Mouse (Mus musculus): ENCODE measurements at regions not wholly inside any gene's neighbourhood (a gene's known extent, or its start where the extent isn't known, plus 50 kb on each side); places are given as distances from the start of the nearest gene placed in this dataset.

DNA sequence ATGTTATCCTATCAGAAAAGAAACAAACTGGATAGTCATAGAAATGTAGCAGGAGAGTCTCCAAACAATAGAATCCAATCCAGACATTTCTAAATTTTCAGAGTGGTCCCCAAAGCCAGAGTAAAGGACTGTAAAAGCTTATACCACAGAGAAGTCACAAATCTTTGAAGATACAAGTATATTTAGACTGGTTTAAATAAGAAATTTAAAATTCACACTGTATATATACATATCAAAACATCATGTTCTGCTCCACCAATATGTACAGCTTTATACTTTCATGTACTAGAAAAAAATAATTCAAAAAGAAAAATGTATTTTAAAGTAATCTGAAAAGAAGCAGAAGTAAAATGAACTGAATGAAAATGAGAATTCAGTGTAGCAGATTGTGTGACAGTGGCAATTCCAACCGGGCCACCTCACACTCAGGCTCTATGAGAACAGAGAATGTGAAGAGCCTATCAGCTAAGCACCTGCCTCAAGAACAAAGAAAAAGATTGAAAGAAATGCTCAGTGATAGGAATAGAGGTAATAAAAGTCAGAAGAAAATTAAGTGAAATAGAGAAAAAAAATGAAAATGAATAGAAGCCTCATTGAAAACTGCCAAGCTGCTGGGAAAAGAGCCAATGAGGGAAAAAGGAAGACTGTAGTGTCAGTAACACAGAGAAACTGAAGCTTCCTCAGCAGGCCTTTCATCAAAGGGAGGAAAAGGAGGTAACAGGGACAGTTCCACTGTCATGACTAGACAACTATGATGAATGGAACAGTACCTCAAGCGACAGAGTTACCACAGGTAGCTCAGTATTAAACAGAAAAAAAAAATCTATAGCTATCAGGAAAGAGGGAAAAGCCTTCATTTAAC lies 209.5 kb downstream of the Cst10 start:
- no peaks in the 10 kb centered on the region for H3K4me1 ChIP-seq
- no peak overlapping the region for H3K4me3 ChIP-seq
- H3K27ac ChIP-seq: no peak overlapping the region
- H3K36me3 ChIP-seq: no peaks in the 10 kb centered on the region
- 81% methylated on average over 2 of the region's 2 CpGs for WGBS
- no peaks in the 10 kb centered on the region for H3K9me3 ChIP-seq
- H3K27me3 ChIP-seq: no peaks in the 10 kb centered on the region
- no peak for ATAC-seq (ENCODE audit: low FRiP score, low read depth)
- no peak overlapping the region for H3K4me2 ChIP-seq (replicated peaks)
- no peak overlapping the region for H3K9ac ChIP-seq

DNA sequence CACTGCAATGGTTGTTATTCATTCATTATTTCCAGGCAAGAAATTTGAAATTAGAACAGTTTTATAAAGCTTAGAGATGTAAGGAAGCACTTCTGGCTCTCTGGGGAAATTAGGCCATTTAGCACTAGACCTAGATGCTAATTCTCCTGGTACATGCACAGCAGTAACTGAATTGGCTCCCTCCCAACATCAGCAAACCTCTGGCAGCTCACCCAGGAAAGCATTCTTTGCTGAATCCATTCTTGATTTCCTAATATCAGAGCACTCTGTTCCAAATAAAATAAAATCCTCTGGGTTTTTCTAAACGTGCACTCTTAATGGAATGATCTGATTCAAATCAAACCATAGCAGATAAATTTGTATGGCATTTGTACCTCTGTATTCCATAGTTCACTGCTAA lies 203.4 kb upstream of the Syndig1 start:
- Histone ChIP-seq H3K9me3 (no peaks in the 10 kb centered on the region), H3K36me3 (no peaks in the 10 kb centered on the region), H3K9ac (no peak overlapping the region), H3K4me3 (no peak overlapping the region), H3K4me1 (no peaks in the 10 kb centered on the region), H3K4me2 (replicated peaks) (no peak overlapping the region), H3K27ac (no peak overlapping the region), H3K27me3 (no peaks in the 10 kb centered on the region)
- ATAC-seq (ENCODE audit: low FRiP score, low read depth): no peak
- WGBS: 47% methylated on average over 1 of the region's 1 CpGs

- ATAC-seq (ENCODE audit: low FRiP score, low read depth): no peak
- Histone ChIP-seq H3K4me1 (no peaks in the 10 kb centered on the region), H3K4me3 (no peak overlapping the region), H3K9ac (no peak overlapping the region), H3K4me2 (replicated peaks) (no peak overlapping the region), H3K27ac (no peak overlapping the region), H3K36me3 (no peaks in the 10 kb centered on the region), H3K27me3 (no peaks in the 10 kb centered on the region), H3K9me3 (no peaks in the 10 kb centered on the region)
- WGBS: 83% methylated on average over 3 of the region's 3 CpGs
Measured at GRCm38 (mm10) chr2:149641207-149641606, 187.8 kb upstream of the Syndig1 start.

DNA sequence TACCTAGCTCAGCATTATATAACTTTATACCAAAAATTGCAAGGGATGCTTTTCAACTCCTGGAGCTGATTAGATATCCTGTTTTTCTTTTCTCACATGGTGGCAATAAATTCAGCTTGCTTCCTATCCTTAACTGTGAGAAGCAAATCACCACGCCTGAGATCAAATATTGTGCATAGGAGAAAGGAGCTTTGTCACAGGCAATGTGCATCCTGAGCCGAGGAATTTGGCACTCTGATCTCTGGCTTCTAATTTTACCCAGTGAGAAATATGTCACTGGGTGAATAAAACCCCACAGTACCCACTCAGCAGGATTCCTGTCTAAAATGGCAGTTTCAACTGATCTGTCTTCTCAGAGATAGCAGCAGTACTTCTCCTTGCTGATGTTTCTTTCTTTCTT lies 177.2 kb upstream of the Syndig1 start:
- Histone ChIP-seq H3K9ac (no peak overlapping the region), H3K4me3 (no peak overlapping the region), H3K4me1 (no peaks in the 10 kb centered on the region), H3K27me3 (no peaks in the 10 kb centered on the region), H3K4me2 (replicated peaks) (no peak overlapping the region), H3K27ac (no peak overlapping the region), H3K36me3 (no peaks in the 10 kb centered on the region), H3K9me3 (no peaks in the 10 kb centered on the region)
- WGBS: 62% methylated on average over 2 of the region's 2 CpGs
- ATAC-seq (ENCODE audit: low FRiP score, low read depth): no peak

DNA sequence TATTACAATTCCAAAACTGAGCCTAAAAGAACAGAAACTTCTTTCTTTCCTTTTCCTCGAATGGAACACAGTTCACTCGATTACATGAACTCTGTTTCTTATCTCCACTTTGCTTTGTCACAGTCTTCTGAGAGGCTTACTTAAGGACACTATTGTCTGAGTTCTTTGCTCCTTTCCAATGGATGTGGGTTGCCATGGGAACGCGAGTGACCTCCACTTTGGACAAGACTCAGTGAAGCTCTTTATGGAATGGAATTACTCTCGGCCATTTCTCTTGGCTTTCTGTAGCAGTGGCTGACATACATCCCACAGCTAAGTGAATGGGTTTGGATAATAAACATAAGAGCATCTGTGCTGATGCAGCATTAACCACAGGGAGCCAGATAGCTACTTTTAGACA lies 167.9 kb upstream of the Syndig1 start:
- 86% methylated on average over 5 of the region's 5 CpGs for WGBS
- Histone ChIP-seq H3K9me3 (no peaks in the 10 kb centered on the region), H3K4me2 (replicated peaks) (no peak overlapping the region), H3K27me3 (no peaks in the 10 kb centered on the region), H3K4me1 (no peaks in the 10 kb centered on the region), H3K27ac (no peak overlapping the region), H3K4me3 (no peak overlapping the region), H3K36me3 (no peaks in the 10 kb centered on the region), H3K9ac (no peak overlapping the region)
- ATAC-seq (ENCODE audit: low FRiP score, low read depth): no peak

- Histone ChIP-seq H3K9me3 (no peaks in the 10 kb centered on the region), H3K4me2 (replicated peaks) (no peak overlapping the region), H3K9ac (no peak overlapping the region), H3K4me1 (no peaks in the 10 kb centered on the region), H3K36me3 (no peaks in the 10 kb centered on the region), H3K27ac (no peak overlapping the region), H3K4me3 (no peak overlapping the region), H3K27me3 (no peaks in the 10 kb centered on the region)
- no peak for ATAC-seq (ENCODE audit: low FRiP score, low read depth)
Measured at GRCm38 (mm10) chr2:149664377-149664776, 164.6 kb upstream of the Syndig1 start.

- Histone ChIP-seq H3K4me1 (no peaks in the 10 kb centered on the region), H3K27ac (no peak overlapping the region), H3K9ac (no peak overlapping the region), H3K27me3 (no peaks in the 10 kb centered on the region), H3K9me3 (no peaks in the 10 kb centered on the region), H3K4me3 (no peak overlapping the region), H3K36me3 (no peaks in the 10 kb centered on the region), H3K4me2 (replicated peaks) (no peak overlapping the region)
- no peak for ATAC-seq (ENCODE audit: low FRiP score, low read depth)
- 75% methylated on average over 3 of the region's 3 CpGs for WGBS
Measured at GRCm38 (mm10) chr2:149666412-149666811, 162.6 kb upstream of the Syndig1 start.

GRCm38 (mm10) chr2:149671870-149672269 lies 157.1 kb upstream of the Syndig1 start:
- no peak for ATAC-seq (ENCODE audit: low FRiP score, low read depth)
- H3K9me3 ChIP-seq: no peaks in the 10 kb centered on the region
- no peak overlapping the region for H3K9ac ChIP-seq
- no peak overlapping the region for H3K4me2 ChIP-seq (replicated peaks)
- 60% methylated on average over 1 of the region's 1 CpGs for WGBS
- no peaks in the 10 kb centered on the region for H3K27me3 ChIP-seq
- no peaks in the 10 kb centered on the region for H3K4me1 ChIP-seq
- H3K27ac ChIP-seq: no peak overlapping the region
- H3K4me3 ChIP-seq: no peak overlapping the region
- H3K36me3 ChIP-seq: no peaks in the 10 kb centered on the region

DNA sequence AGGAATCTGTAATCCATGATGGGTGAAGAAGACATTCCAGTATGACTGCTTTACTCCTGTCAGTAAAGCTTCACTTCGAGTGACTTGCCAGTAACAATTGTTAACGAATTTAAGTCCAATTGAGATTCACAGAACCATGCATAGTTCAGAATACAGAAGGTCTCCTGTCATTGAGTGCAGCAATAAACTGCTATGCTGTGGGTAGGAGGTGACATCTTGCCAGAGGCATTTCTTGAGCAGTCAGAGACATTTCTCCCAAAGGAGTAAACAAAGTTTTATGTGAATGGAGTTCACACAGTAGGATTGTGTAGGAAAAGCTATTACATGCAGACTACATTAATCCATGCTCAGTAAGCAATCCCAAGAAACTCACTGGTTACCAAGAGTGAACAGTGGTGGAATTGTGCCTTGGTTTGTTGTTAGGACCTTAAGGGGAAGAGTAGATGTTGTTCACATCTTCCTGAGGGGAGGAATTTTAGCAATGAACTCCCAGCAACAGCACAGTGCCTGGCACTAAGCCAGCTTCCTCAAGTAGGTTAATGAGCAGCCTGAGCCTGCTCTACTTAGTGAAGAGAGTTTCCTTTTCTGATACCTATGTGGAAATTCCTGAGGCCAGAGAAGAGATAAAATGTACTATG lies 149.1 kb upstream of the Syndig1 start:
- Histone ChIP-seq H3K27me3 (no peaks in the 10 kb centered on the region), H3K27ac (no peak overlapping the region), H3K4me3 (no peak overlapping the region), H3K4me1 (no peaks in the 10 kb centered on the region), H3K9ac (no peak overlapping the region), H3K4me2 (replicated peaks) (no peak overlapping the region), H3K9me3 (no peaks in the 10 kb centered on the region), H3K36me3 (no peaks in the 10 kb centered on the region)
- no peak for ATAC-seq (ENCODE audit: low FRiP score, low read depth)
- 81% methylated on average over 2 of the region's 2 CpGs for WGBS

DNA sequence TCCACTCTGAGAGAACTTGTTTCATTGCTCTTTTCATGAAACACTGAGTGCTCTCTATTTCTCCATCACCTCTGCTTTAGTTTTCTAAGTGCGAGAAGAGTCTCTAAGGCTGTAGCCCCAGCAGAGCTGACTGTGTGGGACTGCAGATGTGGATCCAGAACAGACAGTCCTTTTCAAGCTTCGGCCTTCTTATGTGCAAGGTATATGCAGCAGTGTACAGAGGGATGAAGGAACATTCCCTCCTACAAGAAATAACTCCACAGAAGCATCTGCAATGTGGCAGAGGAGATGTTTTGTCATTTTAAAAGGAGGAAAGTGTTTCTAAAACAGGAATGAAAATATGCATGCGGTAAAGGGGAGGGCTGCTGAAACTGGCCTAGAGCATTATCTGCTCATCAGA lies 106.7 kb upstream of the Syndig1 start:
- no peak overlapping the region for H3K27ac ChIP-seq

GRCm38 (mm10) chr2:149724279-149724678 lies 104.7 kb upstream of the Syndig1 start:
- Histone ChIP-seq H3K4me1 (no peaks in the 10 kb centered on the region), H3K36me3 (no peaks in the 10 kb centered on the region), H3K27me3 (no peaks in the 10 kb centered on the region), H3K27ac (no peak overlapping the region), H3K4me2 (replicated peaks) (no peak overlapping the region), H3K9ac (no peak overlapping the region), H3K4me3 (no peak overlapping the region), H3K9me3 (no peaks in the 10 kb centered on the region)
- 25% methylated on average over 7 of the region's 7 CpGs for WGBS
- no peak for ATAC-seq (ENCODE audit: low FRiP score, low read depth)

More for the DNA sequence above, 106.7 kb upstream of the Syndig1 start:
- Histone ChIP-seq H3K36me3 (no peaks in the 10 kb centered on the region), H3K4me2 (replicated peaks) (no peak overlapping the region), H3K4me1 (no peaks in the 10 kb centered on the region), H3K9ac (no peak overlapping the region), H3K9me3 (no peaks in the 10 kb centered on the region), H3K27me3 (no peaks in the 10 kb centered on the region), H3K4me3 (no peak overlapping the region)
- 88% methylated on average over 3 of the region's 3 CpGs for WGBS
- ATAC-seq (ENCODE audit: low FRiP score, low read depth): no peak

DNA sequence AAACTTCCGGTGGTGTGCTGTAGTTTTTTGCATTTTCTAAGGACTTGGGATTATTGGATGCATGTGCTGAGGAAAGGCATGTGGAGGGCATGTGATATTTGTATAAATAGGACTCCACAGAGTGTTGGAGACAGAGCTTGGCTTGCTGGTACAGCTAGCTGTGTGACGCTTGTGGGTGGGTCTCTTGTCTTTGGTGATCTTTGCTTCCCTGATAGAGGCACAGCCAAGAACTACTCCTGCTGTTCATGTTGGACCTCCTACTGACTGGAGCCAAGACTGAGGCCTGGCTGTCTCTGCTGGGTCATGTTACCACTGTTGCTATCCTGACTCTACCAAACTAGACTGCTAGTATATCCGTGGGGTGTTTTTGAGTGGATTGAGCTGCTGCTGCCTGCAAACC lies 103.1 kb upstream of the Syndig1 start:
- no peak overlapping the region for H3K4me3 ChIP-seq
- no peaks in the 10 kb centered on the region for H3K4me1 ChIP-seq
- ATAC-seq (ENCODE audit: low FRiP score, low read depth): no peak
- no peak overlapping the region for H3K4me2 ChIP-seq (replicated peaks)
- 73% methylated on average over 3 of the region's 3 CpGs for WGBS
- no peak overlapping the region for H3K27ac ChIP-seq
- H3K9ac ChIP-seq: no peak overlapping the region
- no peaks in the 10 kb centered on the region for H3K27me3 ChIP-seq
- H3K9me3 ChIP-seq: no peaks in the 10 kb centered on the region
- no peaks in the 10 kb centered on the region for H3K36me3 ChIP-seq

- Histone ChIP-seq H3K9ac (no peak overlapping the region), H3K27ac (no peak overlapping the region), H3K27me3 (no peaks in the 10 kb centered on the region), H3K36me3 (no peaks in the 10 kb centered on the region), H3K4me3 (no peak overlapping the region), H3K9me3 (no peaks in the 10 kb centered on the region), H3K4me2 (replicated peaks) (no peak overlapping the region), H3K4me1 (no peaks in the 10 kb centered on the region)
- 75% methylated on average over 2 of the region's 2 CpGs for whole genome bisulfite sequencing
- ATAC-seq (ENCODE audit: low FRiP score, low read depth): no peak
Measured at GRCm38 (mm10) chr2:149737837-149738236, 91.2 kb upstream of the Syndig1 start.

Data from limb, embryonic 13.5 days (tissue).